Mouse (Mus musculus) kidney, adult 2 months (tissue): ENCODE results near the gene Foxp1.

ENCODE experiments used
- CTCF ChIP-seq: fragments of 200-500 bp; conservative IDR thresholded peaks from 2 replicates; pipeline ENCODE4 v1.5.1; 2011; ENCODE audit warnings: low read depth, mild to moderate bottlenecking, control low read depth, low read length, moderate library complexity, mixed read lengths; ENCODE audit not compliant: insufficient read depth, insufficient read length
- POLR2A ChIP-seq: fragments of 200-500 bp; IDR thresholded peaks from one replicate; pipeline ENCODE4 v1.6.1; 2011; ENCODE audit warnings: low read depth, low read length, control low read depth

DNA sequence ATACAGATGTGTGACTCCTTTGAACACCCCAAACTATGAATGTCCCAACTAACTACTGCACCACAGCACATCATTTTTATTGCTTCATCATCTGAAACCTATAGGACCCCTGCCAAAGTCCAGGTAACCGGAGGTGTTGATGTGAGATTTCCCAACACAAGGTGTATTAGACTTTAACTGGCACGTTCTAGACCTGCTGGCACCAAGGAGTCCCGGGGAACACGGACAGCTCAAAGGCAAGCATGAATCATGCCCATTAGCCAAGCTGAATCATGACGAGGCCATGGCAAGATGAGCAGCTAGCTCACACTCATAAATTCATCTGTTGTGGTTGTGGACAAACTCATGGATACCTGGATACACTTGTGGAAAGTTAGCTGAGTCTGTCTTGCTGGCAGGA lies 568.1 kb downstream of the Foxp1 start:
- TF ChIP-seq CTCF = no peak
- TF ChIP-seq POLR2A = no peak
